ENCODE assay signal across 8 mouse cellular contexts in the genomic region with DNA sequence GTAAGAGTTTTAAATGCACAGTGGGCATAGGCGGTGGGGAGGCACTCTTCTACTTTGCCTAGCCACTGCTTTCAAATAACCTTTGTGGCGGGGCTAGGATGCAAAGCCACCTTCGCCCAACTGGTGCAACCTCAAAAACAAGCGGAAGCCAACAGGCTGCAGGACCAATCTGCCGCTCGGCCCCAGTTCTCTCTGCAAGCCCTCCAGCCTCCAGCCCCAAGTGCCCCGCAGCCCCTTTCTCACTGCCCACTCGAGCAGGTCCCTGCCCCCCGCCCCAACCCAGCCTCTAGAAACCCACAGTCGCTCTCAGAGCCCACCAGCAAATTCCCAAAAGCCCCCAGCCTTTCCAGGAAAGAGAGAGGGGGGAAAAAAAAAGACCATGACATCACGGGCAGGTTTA.
DNase-seq lines count a peak whose midpoint lies in the region; ATAC-seq and TF ChIP-seq lines count a peak whose summit lies in the region.

No protein-coding gene starts in this region.

- no peak; the same call in 1 of the 2 replicates for TF ChIP-seq POLR2A in spleen, adult 2 months (IDR thresholded peaks at IDR 0.05; ENCODE audit: low read depth, low read length)

- H3K9ac ChIP-seq in heart, embryonic 12.5 days, result peak overlapping the region; percentile 84
- peak overlapping the region; percentile 62 for H3K9ac ChIP-seq in kidney, embryonic 15.5 days

- TF ChIP-seq CTCF in spleen, adult 2 months (IDR thresholded peaks at IDR 0.05; ENCODE audit: extremely low read depth, insufficient read depth, insufficient read length, insufficient replicate concordance), result no peak

- peak overlapping the region; percentile 83 for H3K4me2 ChIP-seq in heart, embryonic 12.5 days
- H3K4me2 ChIP-seq in kidney, embryonic 15.5 days, result peak overlapping the region; percentile 85

- 2% methylated on average over 11 of the region's 11 CpGs for WGBS in heart, embryonic 12.5 days
- 2% methylated on average over 11 of the region's 11 CpGs for WGBS in kidney, embryonic 15.5 days
- 0% methylated on average over 11 of the region's 11 CpGs for WGBS in spleen, adult 2 months

- H3K9me3 ChIP-seq in heart, embryonic 12.5 days (replicated peaks), result no peaks in the 10 kb centered on the region
- no peaks in the 10 kb centered on the region for H3K9me3 ChIP-seq in kidney, embryonic 15.5 days (replicated peaks)

- H3K27me3 ChIP-seq in heart, embryonic 12.5 days (replicated peaks), result no peaks in the 10 kb centered on the region
- H3K27me3 ChIP-seq in kidney, embryonic 15.5 days, result no peaks in the 10 kb centered on the region
- H3K27me3 ChIP-seq in spleen, adult 2 months (ENCODE audit: control insufficient read depth, insufficient read depth, low read length), result no peaks in the 10 kb centered on the region

- peak; percentile 51; the same call in 1 of the 2 replicates for ATAC-seq in heart, embryonic 12.5 days (ENCODE audit: insufficient number of reproducible peaks, low FRiP score)
- peak; percentile 37 for ATAC-seq in kidney, embryonic 15.5 days (replicated peaks; ENCODE audit: low FRiP score)

- no peaks in the 10 kb centered on the region for H3K36me3 ChIP-seq in heart, embryonic 12.5 days
- H3K36me3 ChIP-seq in kidney, embryonic 15.5 days, result no peaks in the 10 kb centered on the region
- no peaks in the 10 kb centered on the region for H3K36me3 ChIP-seq in spleen, adult 2 months (ENCODE audit: control insufficient read depth, insufficient read depth, low read length)

- DNase-seq in urinary bladder, postnatal 14 days (ENCODE audit: low spot score), result peak; percentile 41
- DNase-seq in urinary bladder, postnatal 10 days (ENCODE audit: low spot score), result no peak
- DNase-seq in cerebellum, adult 9-11 months, result peak; percentile 41
- peak; percentile 54 to 60 for DNase-seq in lung, postnatal 4 days
- DNase-seq in spleen, adult 2 months (ENCODE audit: low read depth in 1 of 2, low spot score in 2 of 2), result peak in 1 of 2 experiments; percentile 52
- DNase-seq in layer of hippocampus, adult 18-20 months (ENCODE audit: low spot score in 2 of 2), result no peak

- peaks cover 31% of the 10 kb centered on the region for H3K4me1 ChIP-seq in heart, embryonic 12.5 days (replicated peaks)
- peaks cover 51% of the 10 kb centered on the region for H3K4me1 ChIP-seq in kidney, embryonic 15.5 days
- H3K4me1 ChIP-seq in spleen, adult 2 months (ENCODE audit: control insufficient read depth, insufficient read depth, insufficient read length), result peaks cover 7% of the 10 kb centered on the region; the same call in 1 of the 2 replicates

- H3K27ac ChIP-seq in heart, embryonic 12.5 days (ENCODE audit: poor library complexity, severe bottlenecking), result peak overlapping the region; percentile 98
- H3K27ac ChIP-seq in kidney, embryonic 15.5 days, result peak overlapping the region; percentile 100
- peak overlapping the region; percentile 95 for H3K27ac ChIP-seq in spleen, adult 2 months (ENCODE audit: insufficient read depth, low read length)

- H3K4me3 ChIP-seq in heart, embryonic 12.5 days, result peak overlapping the region; percentile 51
- H3K4me3 ChIP-seq in kidney, embryonic 15.5 days (replicated peaks), result peak overlapping the region; percentile 46
- H3K4me3 ChIP-seq in spleen, adult 2 months (ENCODE audit: extremely low read depth, insufficient read depth, insufficient read length), result peak overlapping the region; percentile 63; the same call in 1 of the 2 replicates

Comparison
In these comparisons a context has a peak if more than half of its experiments do, and no peak if none do; other contexts are left out.
1. DNase-seq: peak in urinary bladder, postnatal 14 days (single experiment), cerebellum, adult 9-11 months (single experiment) and lung, postnatal 4 days (2 of 2); none in urinary bladder, postnatal 10 days (single experiment) and layer of hippocampus, adult 18-20 months (0 of 2).
2. Peak in every context shown above with its lines, with median percentiles within 50 percentile points of each other: H3K27ac ChIP-seq and H3K4me3 ChIP-seq.